Mouse (Mus musculus): ENCODE measurements at regions not wholly inside any gene's neighbourhood (a gene's known extent, or its start where the extent isn't known, plus 50 kb on each side); places are given as distances from the start of the nearest gene placed in this dataset.

DNA sequence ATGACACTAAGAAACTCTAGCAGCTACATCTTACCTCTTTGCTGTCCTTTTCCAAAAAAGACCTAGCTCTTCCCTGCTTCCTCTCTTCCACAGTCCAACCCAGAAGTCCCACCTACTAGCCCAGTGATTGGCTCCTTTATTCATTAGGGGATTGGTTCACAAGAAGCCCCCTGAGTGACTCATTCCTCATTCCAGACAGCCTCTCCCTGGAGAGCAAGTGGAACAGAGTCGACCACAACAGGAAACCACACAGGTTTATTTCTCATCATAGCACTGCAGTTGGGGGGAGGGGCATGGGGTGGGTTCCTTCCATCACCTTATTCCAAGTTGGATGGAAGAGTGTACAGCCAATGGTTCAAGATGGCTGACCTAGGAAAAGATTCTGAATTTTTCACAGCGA, 473.3 kb downstream of the Tmem114 start:
- Histone ChIP-seq H3K27me3 (replicated peaks) (no peaks in the 10 kb centered on the region), H3K4me2 (replicated peaks) (no peak overlapping the region), H3K27ac (no peak overlapping the region), H3K4me3 (replicated peaks) (no peak overlapping the region), H3K9ac (no peak overlapping the region), H3K4me1 (replicated peaks) (no peaks in the 10 kb centered on the region), H3K9me3 (no peaks in the 10 kb centered on the region), H3K36me3 (no peaks in the 10 kb centered on the region)
- no peak for ATAC-seq
- WGBS = 65% methylated on average over 2 of the region's 2 CpGs

DNA sequence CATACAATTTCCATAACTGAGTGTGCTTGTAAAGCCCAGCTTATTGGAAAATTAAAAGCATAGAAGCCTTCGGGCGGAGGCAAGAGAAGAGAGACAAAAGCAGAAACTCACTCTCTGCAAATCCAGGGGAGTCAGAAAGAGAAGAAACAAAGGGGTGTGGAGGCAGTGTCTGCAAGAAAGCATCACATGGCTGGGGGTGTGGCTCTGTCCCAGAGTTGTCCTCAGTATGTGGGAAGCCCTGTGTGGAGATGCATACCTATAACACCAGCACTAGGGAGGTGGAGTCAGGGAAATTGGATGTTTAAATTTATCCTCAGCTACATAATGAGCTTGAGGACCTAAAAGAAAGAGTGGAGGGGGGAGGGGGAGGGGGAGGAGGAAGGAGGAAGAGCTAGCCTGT, 482.6 kb downstream of the Tmem114 start:
- Histone ChIP-seq H3K36me3 (no peaks in the 10 kb centered on the region), H3K9me3 (no peaks in the 10 kb centered on the region), H3K27me3 (replicated peaks) (no peaks in the 10 kb centered on the region), H3K9ac (no peak overlapping the region), H3K4me3 (replicated peaks) (no peak overlapping the region), H3K4me1 (replicated peaks) (no peaks in the 10 kb centered on the region), H3K27ac (no peak overlapping the region), H3K4me2 (replicated peaks) (no peak overlapping the region)
- 74% methylated on average over 2 of the region's 2 CpGs for WGBS
- ATAC-seq = no peak

DNA sequence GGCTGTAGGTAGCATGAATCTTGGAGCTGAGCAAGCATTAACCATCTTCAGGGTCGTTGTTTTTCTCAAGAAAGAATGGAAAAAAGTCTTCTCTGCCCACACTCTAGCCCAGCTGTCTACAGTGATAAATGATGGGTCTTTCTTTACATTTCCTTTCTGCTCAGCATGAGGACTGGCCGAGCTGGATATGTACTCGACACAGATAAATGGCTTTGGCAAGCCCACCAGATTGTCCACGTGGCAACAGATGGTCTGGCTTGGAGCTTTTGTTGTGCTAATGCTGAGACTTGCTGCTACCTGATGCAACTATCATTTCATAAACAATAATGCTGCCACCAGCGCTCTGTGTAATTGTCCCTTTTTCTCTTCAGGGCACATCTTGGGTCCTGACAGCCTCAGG, 487.8 kb downstream of the Tmem114 start:
- WGBS = 35% methylated on average over 5 of the region's 5 CpGs
- Histone ChIP-seq H3K9me3 (no peaks in the 10 kb centered on the region), H3K9ac (no peak overlapping the region), H3K27ac (no peak overlapping the region), H3K4me2 (replicated peaks) (no peak overlapping the region), H3K27me3 (replicated peaks) (no peaks in the 10 kb centered on the region), H3K4me3 (replicated peaks) (no peak overlapping the region), H3K4me1 (replicated peaks) (no peaks in the 10 kb centered on the region), H3K36me3 (no peaks in the 10 kb centered on the region)
- ATAC-seq = no peak

DNA sequence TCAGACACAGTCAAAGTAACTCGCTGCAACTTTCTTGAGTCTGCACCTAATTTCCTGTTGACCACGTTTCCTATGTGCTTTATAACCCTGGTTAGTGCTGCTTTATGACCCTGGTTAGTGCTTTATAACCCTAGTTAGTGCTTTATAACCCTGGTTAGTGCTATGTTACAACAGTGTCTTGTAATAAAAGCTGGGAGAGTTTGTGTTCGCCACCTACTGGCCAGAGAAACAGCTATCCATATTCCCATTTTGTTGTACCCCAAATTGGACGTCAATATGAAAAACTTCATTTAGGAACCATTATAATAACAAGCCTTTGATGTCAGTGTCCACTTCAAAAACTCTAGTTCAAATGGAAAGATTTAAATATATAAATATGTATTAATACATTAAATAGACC, 492.6 kb downstream of the Tmem114 start:
- Histone ChIP-seq H3K27me3 (replicated peaks) (no peaks in the 10 kb centered on the region), H3K27ac (no peak overlapping the region), H3K36me3 (no peaks in the 10 kb centered on the region), H3K9ac (no peak overlapping the region), H3K4me3 (replicated peaks) (no peak overlapping the region), H3K9me3 (no peaks in the 10 kb centered on the region), H3K4me1 (replicated peaks) (no peaks in the 10 kb centered on the region), H3K4me2 (replicated peaks) (no peak overlapping the region)
- WGBS = 40% methylated on average over 4 of the region's 4 CpGs
- no peak for ATAC-seq

DNA sequence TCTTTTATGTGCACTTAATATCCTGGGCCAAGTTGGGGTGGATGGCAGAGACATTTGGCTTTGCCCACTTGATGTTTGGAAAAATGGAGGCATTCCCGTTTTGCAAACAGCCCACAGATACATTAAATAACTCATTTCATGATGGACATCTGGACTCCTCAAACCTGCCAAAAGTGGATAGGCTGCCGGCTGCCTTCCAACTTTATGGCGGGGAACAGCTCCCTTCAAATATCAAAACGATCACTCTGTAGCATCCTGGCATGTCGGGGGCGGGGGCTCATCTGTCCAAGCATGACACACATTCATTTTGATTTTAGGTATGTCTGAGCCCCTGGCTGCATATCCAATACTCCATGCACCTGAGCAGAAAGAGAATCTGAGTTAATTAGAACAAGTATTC, 493.3 kb downstream of the Tmem114 start:
- Histone ChIP-seq H3K4me2 (replicated peaks) (no peak overlapping the region), H3K27ac (no peak overlapping the region), H3K4me1 (replicated peaks) (no peaks in the 10 kb centered on the region), H3K9ac (no peak overlapping the region), H3K36me3 (no peaks in the 10 kb centered on the region), H3K9me3 (no peaks in the 10 kb centered on the region), H3K4me3 (replicated peaks) (no peak overlapping the region), H3K27me3 (replicated peaks) (no peaks in the 10 kb centered on the region)
- ATAC-seq = no peak
- WGBS = 86% methylated on average over 6 of the region's 6 CpGs

DNA sequence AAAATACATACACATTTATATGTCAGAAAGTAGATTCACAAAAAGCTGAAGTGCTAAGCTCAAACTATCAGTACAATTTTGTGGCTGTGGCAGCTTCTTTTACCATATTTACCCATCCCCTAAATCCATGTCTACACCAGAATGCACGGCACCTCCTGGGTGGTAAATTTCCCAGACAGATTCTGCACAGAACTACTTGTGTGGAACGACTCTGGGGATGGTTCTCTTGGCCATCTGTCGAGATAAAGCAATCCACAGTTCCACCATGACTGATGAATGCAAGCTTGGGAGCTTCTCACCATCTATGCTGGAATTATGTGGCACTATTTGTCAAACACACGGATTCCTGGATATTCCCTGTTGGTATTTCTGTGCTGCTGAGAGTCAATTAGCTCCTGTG, 495.8 kb downstream of the Tmem114 start:
- H3K9me3 ChIP-seq = no peaks in the 10 kb centered on the region
- 70% methylated on average over 4 of the region's 4 CpGs for WGBS
- ATAC-seq = no peak
- no peaks in the 10 kb centered on the region for H3K4me1 ChIP-seq (replicated peaks)
- no peaks in the 10 kb centered on the region for H3K27me3 ChIP-seq (replicated peaks)
- no peak overlapping the region for H3K9ac ChIP-seq
- H3K4me2 ChIP-seq (replicated peaks) = no peak overlapping the region
- no peaks in the 10 kb centered on the region for H3K36me3 ChIP-seq
- H3K4me3 ChIP-seq (replicated peaks) = no peak overlapping the region
- H3K27ac ChIP-seq = no peak overlapping the region

DNA sequence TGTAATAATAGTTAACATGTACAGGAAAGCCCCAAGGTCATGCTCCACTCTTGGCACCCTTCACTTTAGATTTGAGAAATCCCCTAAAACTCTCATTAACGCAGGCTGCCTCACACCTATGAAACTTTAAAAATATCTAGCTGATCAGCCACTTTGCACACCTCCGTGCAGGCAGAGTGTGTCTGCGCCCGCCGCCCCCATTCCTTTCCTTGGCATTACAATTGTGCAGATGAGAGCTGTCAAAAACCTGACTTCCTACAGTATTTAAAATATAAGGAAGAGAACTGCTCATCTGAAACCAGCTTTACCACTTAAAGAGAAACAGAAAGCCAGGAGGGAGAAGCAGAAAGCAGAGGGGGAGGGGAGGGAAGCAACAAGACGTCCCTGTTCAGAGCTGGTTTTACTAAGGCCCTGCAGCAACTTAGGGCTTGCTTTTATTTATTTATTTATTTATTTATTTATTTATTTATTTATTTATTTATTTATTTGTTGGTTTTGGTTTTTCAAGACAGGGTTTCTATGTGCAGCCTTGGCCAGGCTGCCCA, 496.5 kb downstream of the Tmem114 start:
- H3K4me1 ChIP-seq (replicated peaks) = no peaks in the 10 kb centered on the region
- H3K9me3 ChIP-seq = no peaks in the 10 kb centered on the region
- H3K9ac ChIP-seq = no peak overlapping the region
- H3K4me3 ChIP-seq (replicated peaks) = no peak overlapping the region
- WGBS = 75% methylated on average over 6 of the region's 6 CpGs
- H3K36me3 ChIP-seq = no peaks in the 10 kb centered on the region
- H3K4me2 ChIP-seq (replicated peaks) = no peak overlapping the region
- H3K27me3 ChIP-seq (replicated peaks) = no peaks in the 10 kb centered on the region
- ATAC-seq = no peak
- no peak overlapping the region for H3K27ac ChIP-seq

DNA sequence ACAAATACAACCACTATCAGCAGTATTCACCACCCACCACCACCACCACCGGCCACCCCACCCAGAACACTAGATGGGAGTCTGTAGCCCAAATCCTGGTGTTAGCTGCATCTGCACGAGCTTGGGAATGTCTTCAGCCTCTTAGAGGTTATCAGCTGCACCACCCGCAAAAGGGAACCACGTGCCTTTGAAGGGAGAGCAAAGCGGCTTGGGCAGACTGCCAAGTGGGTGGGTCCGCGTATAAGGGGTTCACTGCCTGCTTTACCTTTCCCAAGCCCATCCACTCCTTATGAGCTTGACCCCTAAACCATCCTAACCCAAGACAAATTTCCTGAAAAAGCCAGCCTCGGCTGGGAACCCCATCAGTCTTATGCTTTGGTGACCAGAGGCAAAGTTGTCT, 497.2 kb downstream of the Tmem114 start:
- Histone ChIP-seq H3K27me3 (replicated peaks) (no peaks in the 10 kb centered on the region), H3K9ac (no peak overlapping the region), H3K4me2 (replicated peaks) (no peak overlapping the region), H3K4me3 (replicated peaks) (no peak overlapping the region), H3K27ac (no peak overlapping the region), H3K4me1 (replicated peaks) (no peaks in the 10 kb centered on the region), H3K36me3 (no peaks in the 10 kb centered on the region), H3K9me3 (no peaks in the 10 kb centered on the region)
- no peak for ATAC-seq
- WGBS = 47% methylated on average over 8 of the region's 8 CpGs

DNA sequence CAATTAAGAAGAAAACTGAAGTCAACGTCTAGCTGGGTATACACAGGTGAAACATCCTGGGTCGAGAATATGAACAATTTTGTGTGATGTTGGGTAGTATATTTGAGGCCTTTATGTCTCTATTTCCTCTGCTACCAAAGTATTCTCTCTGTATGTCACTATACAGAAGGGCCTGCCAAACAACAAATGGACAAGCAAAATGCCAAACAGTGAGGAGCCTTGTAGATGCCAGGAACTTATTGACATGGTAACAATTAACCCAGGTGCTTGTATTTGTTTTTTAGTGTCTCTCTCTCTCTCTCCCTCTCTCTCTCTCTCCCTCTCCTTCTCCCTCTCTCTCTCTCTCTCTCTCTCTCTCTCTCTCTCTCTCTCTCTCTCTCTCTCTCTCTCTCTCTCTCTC, 529.1 kb downstream of the Tmem114 start:
- Histone ChIP-seq H3K27me3 (replicated peaks) (no peaks in the 10 kb centered on the region), H3K4me3 (replicated peaks) (no peak overlapping the region), H3K9me3 (no peaks in the 10 kb centered on the region), H3K4me2 (replicated peaks) (no peak overlapping the region), H3K4me1 (replicated peaks) (no peaks in the 10 kb centered on the region), H3K9ac (no peak overlapping the region), H3K36me3 (no peaks in the 10 kb centered on the region), H3K27ac (no peak overlapping the region)
- no peak for ATAC-seq
- WGBS = 61% methylated on average over 2 of the region's 2 CpGs

DNA sequence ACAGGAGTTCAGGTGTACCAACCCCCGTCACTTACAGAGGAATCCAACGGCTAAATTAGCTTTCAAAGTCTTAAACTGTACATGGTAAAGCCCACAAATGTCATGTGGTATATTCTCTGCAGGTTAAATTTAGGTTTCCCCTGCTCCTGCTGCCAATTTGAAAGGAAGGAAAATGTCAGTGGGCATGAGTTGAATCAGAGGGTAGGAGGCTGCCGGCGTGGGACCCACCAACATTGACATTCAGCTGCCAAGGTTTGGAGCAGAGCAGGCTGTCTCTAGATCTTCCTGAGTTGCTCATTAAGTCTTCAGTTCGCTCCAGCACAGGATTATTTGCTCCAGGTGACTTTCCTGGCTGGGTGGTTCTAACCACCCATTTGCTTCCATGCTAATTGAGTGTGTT, 532.1 kb downstream of the Tmem114 start:
- Histone ChIP-seq H3K4me3 (replicated peaks) (no peak overlapping the region), H3K4me2 (replicated peaks) (no peak overlapping the region), H3K27ac (no peak overlapping the region), H3K27me3 (replicated peaks) (no peaks in the 10 kb centered on the region), H3K9ac (no peak overlapping the region), H3K4me1 (replicated peaks) (no peaks in the 10 kb centered on the region), H3K9me3 (no peaks in the 10 kb centered on the region), H3K36me3 (no peaks in the 10 kb centered on the region)
- WGBS = 83% methylated on average over 5 of the region's 5 CpGs
- no peak for ATAC-seq

DNA sequence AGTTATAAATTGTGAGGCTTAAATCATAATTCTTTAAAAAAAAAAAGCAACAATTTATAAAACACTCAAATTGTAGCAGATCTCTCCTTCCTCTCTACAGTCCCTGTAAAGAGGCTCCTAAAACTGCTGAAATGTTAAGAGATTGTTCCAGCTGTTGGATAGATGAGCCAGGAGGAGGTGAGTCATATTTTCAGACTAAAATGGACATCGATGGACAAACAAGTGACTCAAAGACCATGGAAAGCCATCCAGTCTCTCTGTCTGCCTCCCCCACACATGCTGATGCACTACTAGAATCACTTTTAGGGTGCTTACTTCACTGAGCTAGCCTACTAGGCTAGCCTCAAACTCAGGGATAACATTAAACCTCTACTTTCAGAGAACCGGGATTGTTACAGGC, 561.5 kb downstream of the Tmem114 start:
- no peak overlapping the region for H3K27ac ChIP-seq
- no peaks in the 10 kb centered on the region for H3K36me3 ChIP-seq
- H3K27me3 ChIP-seq (replicated peaks) = no peaks in the 10 kb centered on the region
- no peaks in the 10 kb centered on the region for H3K9me3 ChIP-seq
- 89% methylated on average over 2 of the region's 2 CpGs for WGBS
- H3K4me1 ChIP-seq (replicated peaks) = no peaks in the 10 kb centered on the region
- H3K9ac ChIP-seq = no peak overlapping the region
- no peak overlapping the region for H3K4me2 ChIP-seq (replicated peaks)
- no peak for ATAC-seq
- no peak overlapping the region for H3K4me3 ChIP-seq (replicated peaks)

DNA sequence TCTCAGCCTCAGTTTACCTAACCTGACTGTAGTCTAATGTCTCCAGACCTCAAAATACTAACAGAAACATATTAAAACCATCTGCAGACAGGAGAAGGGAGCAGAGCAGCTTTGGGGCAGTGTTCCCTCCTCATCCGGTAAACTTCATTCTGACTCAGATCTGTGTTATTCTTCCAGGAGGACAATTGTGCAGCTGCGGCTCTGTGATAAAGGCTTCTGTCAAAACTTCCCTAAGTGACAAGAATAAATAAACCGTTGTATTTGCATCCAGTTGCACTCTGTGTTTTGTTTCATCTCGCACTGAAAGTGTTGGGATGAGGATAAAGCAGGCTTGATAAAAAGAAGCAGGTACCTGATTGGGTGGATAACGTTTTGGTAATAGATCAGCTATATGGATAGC, 585.8 kb downstream of the Tmem114 start:
- Histone ChIP-seq H3K4me2 (replicated peaks) (no peak overlapping the region), H3K9ac (no peak overlapping the region), H3K27me3 (replicated peaks) (no peaks in the 10 kb centered on the region), H3K9me3 (no peaks in the 10 kb centered on the region), H3K36me3 (no peaks in the 10 kb centered on the region), H3K4me1 (replicated peaks) (no peaks in the 10 kb centered on the region), H3K27ac (no peak overlapping the region), H3K4me3 (replicated peaks) (no peak overlapping the region)
- no peak for ATAC-seq
- 73% methylated on average over 5 of the region's 5 CpGs for WGBS

DNA sequence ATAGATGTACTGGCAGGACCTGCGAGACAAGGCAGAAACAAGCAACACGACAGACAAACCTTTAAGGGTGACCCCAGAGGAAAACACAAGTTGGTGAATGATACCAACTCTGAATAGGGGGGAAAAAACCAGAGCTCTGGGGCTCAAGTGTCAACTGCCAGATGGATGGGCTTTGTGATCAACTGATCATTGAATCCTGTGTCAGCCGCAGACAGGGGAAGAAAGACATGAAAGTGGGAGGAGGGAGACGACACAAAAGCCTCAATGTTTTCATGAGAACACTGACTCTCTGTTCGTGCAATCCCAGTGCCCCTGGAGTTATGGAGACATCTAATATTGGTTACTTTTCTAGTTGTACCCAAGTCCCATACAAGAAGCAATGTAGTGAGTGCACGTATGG, 593.8 kb downstream of the Tmem114 start:
- no peak for ATAC-seq

More for the DNA sequence above, 593.8 kb downstream of the Tmem114 start:
- no peak overlapping the region for H3K9ac ChIP-seq
- WGBS = 53% methylated on average over 6 of the region's 6 CpGs
- H3K36me3 ChIP-seq = no peaks in the 10 kb centered on the region
- no peak overlapping the region for H3K4me2 ChIP-seq (replicated peaks)
- H3K27me3 ChIP-seq (replicated peaks) = no peaks in the 10 kb centered on the region
- H3K9me3 ChIP-seq = no peaks in the 10 kb centered on the region
- no peak overlapping the region for H3K4me3 ChIP-seq (replicated peaks)
- H3K27ac ChIP-seq = no peak overlapping the region
- no peaks in the 10 kb centered on the region for H3K4me1 ChIP-seq (replicated peaks)
